Mouse (Mus musculus) kidney, adult 10 weeks (tissue): ENCODE results near the gene Ube2d3. TPM values are rescaled to one million over a fixed set of nuclear protein-coding genes. Genes with fewer than 3 reads are reported as not detected.

Experiments
- polyA plus RNA-seq: library from polyadenylated mRNA; stranded (reverse); fragments of 350-450 nt; fragmentation: Illumina TruSeq; extraction: RNeasy Lipid Tissue Mini Kit (QIAGEN cat#74804); gene quantifications from one replicate; pipeline ENCODE4 v1.2.3, GENCODE M21; 2014; ENCODE audit warnings: low read depth, low replicate concordance

The Ube2d3 gene
- 1,331 TPM for polyA plus RNA-seq

GRCm38 (mm10) chr3:135437758-135438495 lies at the start of gene Ube2d3:
Ube2d3 (plus strand) TSS chr3:135438149.

DNA sequence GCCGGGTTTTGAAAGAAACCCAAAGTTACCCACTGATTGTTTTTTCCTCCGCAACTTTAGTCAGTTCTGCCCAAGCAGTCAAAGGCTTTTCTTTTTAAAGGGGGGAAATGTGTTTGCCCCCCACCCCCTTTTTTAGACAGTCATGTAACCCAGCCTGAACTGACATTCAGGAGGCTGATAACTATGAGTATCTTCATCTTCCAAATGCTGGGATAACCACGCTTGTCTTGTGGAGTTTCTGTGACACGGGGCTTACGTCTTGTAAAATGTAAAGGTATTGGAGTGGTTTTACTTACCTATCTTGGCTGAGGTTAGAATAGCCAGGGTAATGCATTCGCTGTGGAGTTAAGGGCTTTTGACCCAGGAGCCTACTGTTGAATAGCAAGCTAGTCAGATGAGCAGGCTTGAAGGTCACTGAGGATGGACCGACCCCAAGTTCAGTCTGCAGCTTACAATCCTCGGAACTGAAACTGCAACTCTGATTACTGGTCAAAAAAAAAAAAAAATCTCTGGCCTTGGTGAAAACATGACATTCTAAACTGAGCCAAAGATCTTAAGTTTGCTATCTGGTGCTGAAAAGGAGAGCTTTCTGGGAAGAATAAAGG lies 14.2 kb upstream of the Ube2d3 start, which contains the start of gene Cisd2:
Cisd2 (minus strand) TSS at position 318 of the 605 bp plus-strand sequence.

DNA sequence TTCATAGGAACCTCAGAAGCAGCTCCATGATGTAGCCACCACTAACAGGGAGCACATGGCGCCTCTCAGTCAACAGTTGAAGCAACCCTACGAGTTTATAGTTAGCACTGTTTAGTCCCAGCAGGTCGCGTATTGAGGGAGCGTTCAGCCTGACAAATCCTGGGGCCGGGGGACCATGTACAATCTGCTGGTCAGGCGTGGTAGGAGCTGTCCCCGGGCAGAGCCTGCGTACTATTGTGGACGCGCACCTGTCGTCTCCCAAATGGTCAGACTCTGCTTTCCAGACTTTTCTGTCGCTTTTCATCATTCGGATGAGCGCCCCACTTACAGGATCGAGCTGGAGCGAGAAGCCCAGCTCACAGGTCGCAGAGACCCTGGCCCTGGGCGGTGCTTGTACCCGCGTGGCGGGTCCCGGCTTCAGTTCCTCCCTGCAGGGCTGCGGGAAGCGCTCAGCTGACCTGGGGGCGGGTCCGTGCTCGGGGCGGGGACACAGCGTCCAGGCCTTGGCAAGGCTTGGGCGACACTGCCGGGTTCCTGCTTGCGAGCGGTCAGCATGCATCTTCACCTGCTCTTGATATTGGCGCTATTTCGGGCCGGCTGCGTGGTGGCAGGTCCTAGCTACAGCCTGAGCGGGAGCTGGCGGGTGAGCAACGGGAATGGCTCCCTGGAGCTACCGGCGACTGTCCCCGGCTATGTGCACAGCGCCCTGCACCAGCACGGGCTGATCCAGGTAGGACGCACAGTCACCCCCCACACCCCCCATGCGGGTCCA lies 47.4 kb downstream of the Ube2d3 start, which contains the start of gene Manba:
Manba (plus strand) TSS at position 484 of the 772 bp plus-strand sequence.

Other genes starting within 250 kb of the Ube2d3 start
- gene Cenpe, start 225.6 kb upstream of the Ube2d3 start, polyA plus RNA-seq, result 0.69 TPM
- gene Bdh2, start 156.9 kb upstream of the Ube2d3 start, polyA plus RNA-seq, result 145 TPM
- 0.24 TPM for gene Slc9b2, start 130.4 kb upstream of the Ube2d3 start, polyA plus RNA-seq
- 0.61 TPM for gene Slc9b1, start 90.1 kb upstream of the Ube2d3 start, polyA plus RNA-seq
- gene Cisd2, start 14.2 kb upstream of the Ube2d3 start, polyA plus RNA-seq, result 158 TPM
- gene Manba, start 47.5 kb downstream of the Ube2d3 start, polyA plus RNA-seq, result 61.9 TPM